Mouse (Mus musculus) heart, adult 18-20 months (tissue): ENCODE measurements around the gene Tas2r140. TPM values are rescaled to one million over a fixed set of nuclear protein-coding genes. Genes with fewer than 3 reads are reported as not detected.

ENCODE experiments used
- DNase-seq, 2 experiments: peaks; one replicate each; pipeline ENCODE4 v3.0.0; 2021 to 2022; ENCODE audit warnings: mixed read lengths in 1 of 2
- long read RNA-seq, 2 experiments: library from polyadenylated mRNA; stranded (forward); transcript quantifications; one replicate each; pipeline ENCODE4 v2.0.0; 2021
- total RNA-seq, 2 experiments: library from RNA; stranded (reverse); gene quantifications; 2 replicates each; pipeline ENCODE4 v1.2.3; 2021

Tas2r140 gene
- total RNA-seq: not detected
- long read RNA-seq, experiment 1: 0 reads
- long read RNA-seq, experiment 2: 0 reads

- DNase-seq: no peak
These were observed at the start of gene Tas2r140 for GRCm38 (mm10) chr6:133055716-133056115. Gene Tas2r140 (minus strand): TSS chr6:133055816.

DNA sequence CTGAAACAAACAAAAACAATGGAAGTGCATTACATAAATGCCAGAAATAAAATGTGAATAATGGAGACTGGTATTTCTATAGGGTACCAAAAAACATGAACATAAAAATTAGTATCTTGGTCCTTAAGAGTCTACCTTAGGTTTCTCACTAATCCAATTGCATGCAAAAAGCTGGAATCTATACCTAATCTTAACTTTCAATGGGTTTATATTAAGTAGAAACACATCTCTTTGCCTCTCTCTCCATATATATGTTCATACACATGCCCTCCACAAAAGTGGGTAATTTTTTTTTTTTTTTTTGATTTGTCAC, 48.9 kb upstream of the Tas2r140 start, which contains the start of gene Smim10l1:
TSS of gene Smim10l1 (plus strand) at position 301 of the 313 bp plus-strand sequence.
- DNase-seq: no peak

GRCm38 (mm10) chr6:133102430-133102829, 46.8 kb upstream of the Tas2r140 start:
- DNase-seq: no peak

GRCm38 (mm10) chr6:133092226-133092625, 36.6 kb upstream of the Tas2r140 start:
- DNase-seq: no peak

GRCm38 (mm10) chr6:133037001-133037400, 18.6 kb downstream of the Tas2r140 start, which contains the start of gene Tas2r103:
Gene Tas2r103 (minus strand): TSS chr6:133037101.
- DNase-seq: no peak

Other genes with a start within 250 kb of the Tas2r140 start
- not detected for gene Tas2r123, start 208.7 kb downstream of the Tas2r140 start, total RNA-seq
- gene Tas2r116, start 200.4 kb downstream of the Tas2r140 start, total RNA-seq: not detected
- gene Tas2r110, start 187.8 kb downstream of the Tas2r140 start, total RNA-seq: not detected
- not detected for gene Tas2r113, start 162.8 kb downstream of the Tas2r140 start, total RNA-seq
- gene Tas2r125, start 146.2 kb downstream of the Tas2r140 start, total RNA-seq: not detected
- not detected for gene Tas2r129, start 104.7 kb downstream of the Tas2r140 start, total RNA-seq
- gene Tas2r131, start 97.9 kb downstream of the Tas2r140 start, total RNA-seq: not detected
- gene Tas2r109, start 74.9 kb downstream of the Tas2r140 start, total RNA-seq: not detected
- gene Tas2r103, start 18.7 kb downstream of the Tas2r140 start, total RNA-seq: not detected
- gene Smim10l1, start 49.1 kb upstream of the Tas2r140 start, total RNA-seq: 10 to 100 TPM; 69.4 to 72.8 TPM
- not detected for gene 5530400C23Rik, start 236.4 kb upstream of the Tas2r140 start, total RNA-seq